Mouse (Mus musculus): ENCODE measurements around the gene Olfr807.

Olfr807 gene

GRCm38 (mm10) chr10:129757693-129758092 is at the start of gene Olfr807:
Gene Olfr807, minus strand, starts transcription at chr10:129757793.
- no peak for TF ChIP-seq CTCF (conservative IDR thresholded peaks at IDR 0.05; ENCODE audit: low read length)
- no peak for TF ChIP-seq NANOG (IDR thresholded peaks at IDR 0.05; ENCODE audit: borderline replicate concordance, low read length)
- Histone ChIP-seq H3K9me3 (ENCODE audit: low read length) (no peaks in the 10 kb centered on the region), H3K27me3 (ENCODE audit: insufficient read depth, low read length) (no peaks in the 10 kb centered on the region), H3K4me1 (replicated peaks; ENCODE audit: low read depth, low read length) (0 out of 2 replicates have a peak, but pooled peaks cover 2% of the 10 kb centered on the region), H3K36me3 (ENCODE audit: insufficient read depth, low read length) (no peaks in the 10 kb centered on the region), H3K4me3 (replicated peaks; ENCODE audit: low read length) (no peak within 1 kb of the TSS)

- no peaks in the 10 kb centered on the region for H3K27me3 ChIP-seq (ENCODE audit: insufficient read depth, low read length)
- TF ChIP-seq CTCF (conservative IDR thresholded peaks at IDR 0.05; ENCODE audit: low read length) (no peak), NANOG (IDR thresholded peaks at IDR 0.05; ENCODE audit: borderline replicate concordance, low read length) (no peak), POU5F1 (IDR thresholded peaks at IDR 0.05; ENCODE audit: borderline replicate concordance, low read length) (no peak)
- H3K4me1 ChIP-seq (replicated peaks; ENCODE audit: low read depth, low read length) = no peaks in the 10 kb centered on the region
- H3K36me3 ChIP-seq (ENCODE audit: insufficient read depth, low read length) = no peaks in the 10 kb centered on the region
- no peaks in the 10 kb centered on the region for H3K9me3 ChIP-seq (ENCODE audit: low read length)
- no peak within 1 kb of the TSS for H3K4me3 ChIP-seq (replicated peaks; ENCODE audit: low read length)
Observed at GRCm38 (mm10) chr10:129804296-129804695, 46.7 kb upstream of the Olfr807 start, which contains the start of gene Olfr811. Gene Olfr811, minus strand, starts transcription at chr10:129804396.

GRCm38 (mm10) chr10:129794817-129795216 is 37.2 kb upstream of the Olfr807 start, which contains the start of gene Olfr810:
Gene Olfr810, minus strand, starts transcription at chr10:129794917.
- H3K27me3 ChIP-seq (ENCODE audit: insufficient read depth, low read length) = no peaks in the 10 kb centered on the region
- no peak for TF ChIP-seq POU5F1 (IDR thresholded peaks at IDR 0.05; ENCODE audit: borderline replicate concordance, low read length)
- TF ChIP-seq NANOG (IDR thresholded peaks at IDR 0.05; ENCODE audit: borderline replicate concordance, low read length) = no peak
- no peak for TF ChIP-seq CTCF (conservative IDR thresholded peaks at IDR 0.05; ENCODE audit: low read length)
- H3K4me1 ChIP-seq (replicated peaks; ENCODE audit: low read depth, low read length) = no peaks in the 10 kb centered on the region
- H3K9me3 ChIP-seq (ENCODE audit: low read length) = no peaks in the 10 kb centered on the region
- no peak within 1 kb of the TSS for H3K4me3 ChIP-seq (replicated peaks; ENCODE audit: low read length)
- H3K36me3 ChIP-seq (ENCODE audit: insufficient read depth, low read length) = no peaks in the 10 kb centered on the region

- Histone ChIP-seq H3K36me3 (ENCODE audit: insufficient read depth, low read length) (no peaks in the 10 kb centered on the region), H3K9me3 (ENCODE audit: low read length) (no peaks in the 10 kb centered on the region), H3K4me3 (replicated peaks; ENCODE audit: low read length) (no peak overlapping the region), H3K4me1 (replicated peaks; ENCODE audit: low read depth, low read length) (no peaks in the 10 kb centered on the region), H3K27me3 (ENCODE audit: insufficient read depth, low read length) (no peaks in the 10 kb centered on the region)
- TF ChIP-seq POU5F1 (IDR thresholded peaks at IDR 0.05; ENCODE audit: borderline replicate concordance, low read length) (no peak), CTCF (conservative IDR thresholded peaks at IDR 0.05; ENCODE audit: low read length) (no peak), NANOG (IDR thresholded peaks at IDR 0.05; ENCODE audit: borderline replicate concordance, low read length) (no peak)
Observed at GRCm38 (mm10) chr10:129778123-129778522, 20.5 kb upstream of the Olfr807 start.

GRCm38 (mm10) chr10:129774338-129774737 is 16.7 kb upstream of the Olfr807 start, which contains the start of gene Olfr809:
Gene Olfr809, plus strand, starts transcription at chr10:129774638.
- TF ChIP-seq POU5F1 (IDR thresholded peaks at IDR 0.05; ENCODE audit: borderline replicate concordance, low read length) = no peak
- no peak for TF ChIP-seq NANOG (IDR thresholded peaks at IDR 0.05; ENCODE audit: borderline replicate concordance, low read length)
- Histone ChIP-seq H3K27me3 (ENCODE audit: insufficient read depth, low read length) (no peaks in the 10 kb centered on the region), H3K36me3 (ENCODE audit: insufficient read depth, low read length) (no peaks in the 10 kb centered on the region), H3K9me3 (ENCODE audit: low read length) (no peaks in the 10 kb centered on the region), H3K4me3 (replicated peaks; ENCODE audit: low read length) (no peak within 1 kb of the TSS), H3K4me1 (replicated peaks; ENCODE audit: low read depth, low read length) (no peaks in the 10 kb centered on the region)

- Histone ChIP-seq H3K4me1 (replicated peaks; ENCODE audit: low read depth, low read length) (no peaks in the 10 kb centered on the region), H3K9me3 (ENCODE audit: low read length) (no peaks in the 10 kb centered on the region), H3K4me3 (replicated peaks; ENCODE audit: low read length) (no peak within 1 kb of the TSS), H3K27me3 (ENCODE audit: insufficient read depth, low read length) (no peaks in the 10 kb centered on the region), H3K36me3 (ENCODE audit: insufficient read depth, low read length) (no peaks in the 10 kb centered on the region)
- TF ChIP-seq NANOG (IDR thresholded peaks at IDR 0.05; ENCODE audit: borderline replicate concordance, low read length) = no peak
- no peak for TF ChIP-seq CTCF (conservative IDR thresholded peaks at IDR 0.05; ENCODE audit: low read length)
Observed at GRCm38 (mm10) chr10:129765182-129765581, 7.6 kb upstream of the Olfr807 start, which contains the start of gene Olfr808. Gene Olfr808, plus strand, starts transcription at chr10:129765482.

GRCm38 (mm10) chr10:129741821-129742220 is 15.8 kb downstream of the Olfr807 start, which contains the start of gene Olfr806:
Gene Olfr806, minus strand, starts transcription at chr10:129741921.
- H3K9me3 ChIP-seq (ENCODE audit: low read length) = no peaks in the 10 kb centered on the region
- TF ChIP-seq NANOG (IDR thresholded peaks at IDR 0.05; ENCODE audit: borderline replicate concordance, low read length) (no peak), CTCF (conservative IDR thresholded peaks at IDR 0.05; ENCODE audit: low read length) (no peak), POU5F1 (IDR thresholded peaks at IDR 0.05; ENCODE audit: borderline replicate concordance, low read length) (no peak)

GRCm38 (mm10) chr10:129729275-129729674 is 28.3 kb downstream of the Olfr807 start, which contains the start of gene Olfr805:
Gene Olfr805, minus strand, starts transcription at chr10:129729375.
- TF ChIP-seq NANOG (IDR thresholded peaks at IDR 0.05; ENCODE audit: borderline replicate concordance, low read length) (no peak), POU5F1 (IDR thresholded peaks at IDR 0.05; ENCODE audit: borderline replicate concordance, low read length) (no peak), CTCF (conservative IDR thresholded peaks at IDR 0.05; ENCODE audit: low read length) (no peak)
- H3K9me3 ChIP-seq (ENCODE audit: low read length) = peaks cover 3% of the 10 kb centered on the region
- no peak within 1 kb of the TSS for H3K4me3 ChIP-seq (replicated peaks; ENCODE audit: low read length)
- H3K4me1 ChIP-seq (replicated peaks; ENCODE audit: low read depth, low read length) = no peaks in the 10 kb centered on the region
- H3K36me3 ChIP-seq (ENCODE audit: insufficient read depth, low read length) = no peaks in the 10 kb centered on the region
- no peaks in the 10 kb centered on the region for H3K27me3 ChIP-seq (ENCODE audit: insufficient read depth, low read length)

More at GRCm38 (mm10) chr10:129741821-129742220, 15.8 kb downstream of the Olfr807 start, which contains the start of gene Olfr806:
- no peak within 1 kb of the TSS for H3K4me3 ChIP-seq (replicated peaks; ENCODE audit: low read length)
- H3K27me3 ChIP-seq (ENCODE audit: insufficient read depth, low read length) = no peaks in the 10 kb centered on the region
- H3K36me3 ChIP-seq (ENCODE audit: insufficient read depth, low read length) = no peaks in the 10 kb centered on the region
- H3K4me1 ChIP-seq (replicated peaks; ENCODE audit: low read depth, low read length) = no peaks in the 10 kb centered on the region
